Mouse (Mus musculus) embryonic facial prominence, embryonic 15.5 days (tissue): Measurements from ENCODE around the gene Prpsap1. TPM values are rescaled to one million over a fixed set of nuclear protein-coding genes. Genes with fewer than 3 reads are reported as not detected.
"Not testable (repeated sequence)": the region's sequence is repeated elsewhere in the genome, so short reads cannot be mapped to it uniquely, and the experiment has no call there.

ENCODE experiments used
- ATAC-seq: fragments of 200-750 bp; cut with Nextera tagmentation; 2 replicates; pipeline ENCODE4 v1.8.0; 2017; ENCODE audit warnings: low read depth, moderate TSS enrichment; ENCODE audit not compliant: insufficient number of reproducible peaks, low FRiP score, low TSS enrichment
- H3K27ac ChIP-seq: fragments of 300-500 bp; sonication (generic); replicated peaks from 2 replicates; pipeline ENCODE4 v1.5.1; 2015; ENCODE audit warnings: mild to moderate bottlenecking, inconsistent platforms
- H3K27me3 ChIP-seq: fragments of 300-500 bp; sonication (generic); 2 replicates; pipeline ENCODE4 v1.6.1; 2015; ENCODE audit warnings: inconsistent platforms
- H3K36me3 ChIP-seq: fragments of 300-500 bp; sonication (generic); 2 replicates; pipeline ENCODE4 v1.6.1; 2015; ENCODE audit warnings: mild to moderate bottlenecking, inconsistent platforms
- H3K4me1 ChIP-seq: fragments of 300-500 bp; sonication (generic); 2 replicates; pipeline ENCODE4 v1.6.1; 2015; ENCODE audit warnings: inconsistent platforms
- H3K4me2 ChIP-seq: fragments of 300-500 bp; sonication (generic); replicated peaks from 2 replicates; pipeline ENCODE4 v1.6.1; 2015; ENCODE audit warnings: mild to moderate bottlenecking, inconsistent platforms
- H3K4me3 ChIP-seq: fragments of 300-500 bp; sonication (generic); replicated peaks from 2 replicates; pipeline ENCODE4 v1.5.1; 2015; ENCODE audit warnings: mild to moderate bottlenecking, inconsistent platforms
- H3K9ac ChIP-seq: fragments of 300-500 bp; sonication (generic); 2 replicates; pipeline ENCODE4 v1.6.1; 2015; ENCODE audit warnings: inconsistent platforms
- H3K9me3 ChIP-seq: fragments of 300-500 bp; sonication (generic); replicated peaks from 2 replicates; pipeline ENCODE4 v1.6.1; 2016; ENCODE audit warnings: inconsistent platforms
- WGBS: fragments of 180-500 bp; shearing (Covaris S2); methylation state at CpG from one replicate; pipeline ENCODE4 v1.1.7; 2015; 5-methylcytosine and 5-hydroxymethylcytosine counted together
- polyA plus RNA-seq: library from polyadenylated mRNA; unstranded; fragments of >200 nt; fragmentation: Nextera tagmentation; extraction: Ambion mirVana; gene quantifications from 2 replicates; pipeline ENCODE4 v1.2.1, GENCODE M21; 2015

Prpsap1 gene
- polyA plus RNA-seq, 1 experiment from 2014 or later = 161 TPM

DNA sequence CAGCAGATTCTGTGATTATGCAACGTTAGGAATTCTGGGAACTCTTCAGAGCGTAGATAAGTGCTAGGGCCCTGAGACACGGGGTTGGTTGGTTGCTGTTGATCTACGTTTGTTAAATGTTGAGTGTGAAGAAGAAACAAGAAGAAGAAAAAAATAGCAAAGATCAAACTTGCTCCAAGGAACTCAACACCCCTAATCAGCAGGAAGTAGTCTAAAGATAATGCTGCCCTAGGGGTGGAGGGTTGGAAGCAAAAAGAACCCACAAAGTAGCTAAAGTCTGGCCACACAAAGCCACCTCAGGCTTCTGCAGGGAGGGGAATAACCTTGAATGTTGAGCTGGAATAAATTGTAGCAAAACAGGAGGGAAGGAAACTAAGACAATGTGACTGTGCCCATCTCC is 3.3 kb upstream of the Prpsap1 start:
- Histone ChIP-seq H3K4me3 (no peak overlapping the region), H3K4me1 (peaks cover 18% of the 10 kb centered on the region; the same call in 1 of the 2 replicates), H3K4me2 (no peak overlapping the region), H3K27me3 (no peaks in the 10 kb centered on the region), H3K9me3 (no peaks in the 10 kb centered on the region), H3K9ac (no peak overlapping the region), H3K27ac (no peak overlapping the region), H3K36me3 (no peaks in the 10 kb centered on the region)
- ATAC-seq = no peak
- WGBS = 80% methylated on average over 4 of the region's 4 CpGs

DNA sequence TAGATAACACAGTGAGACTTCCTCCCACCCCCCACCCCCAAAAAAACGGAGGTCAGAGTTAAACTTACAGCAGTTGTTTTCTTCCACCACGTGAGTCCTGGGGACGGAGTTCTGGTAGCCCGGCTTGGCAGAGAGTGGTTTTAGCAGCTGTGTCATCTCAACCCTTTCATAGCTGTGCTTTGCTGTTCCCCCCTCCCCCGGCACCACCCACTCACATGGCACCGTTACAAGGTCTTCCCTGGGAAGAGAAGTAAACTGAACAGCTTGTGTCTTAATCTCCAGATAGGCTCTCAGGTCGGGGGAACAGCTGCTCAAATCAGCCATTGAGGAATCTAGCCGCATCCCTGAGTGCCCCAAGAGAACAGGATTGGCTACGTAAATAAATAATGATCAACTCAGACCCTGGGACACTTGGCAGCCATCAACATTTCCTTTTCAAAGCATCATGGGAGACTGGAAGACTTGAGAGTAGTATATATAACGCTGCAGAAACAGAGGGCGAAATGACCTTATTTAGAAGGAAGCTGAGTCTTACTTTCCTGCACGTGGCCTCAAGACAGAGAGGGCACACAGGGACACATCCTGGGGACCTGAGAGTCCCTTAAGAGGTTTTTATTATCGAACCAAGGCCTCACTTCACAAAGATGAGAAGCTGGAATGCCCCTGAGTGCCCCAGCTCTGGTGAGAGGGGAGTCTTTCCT is 622 bp upstream of the Prpsap1 start:
- no peak overlapping the region for H3K4me2 ChIP-seq
- H3K4me3 ChIP-seq = no peak overlapping the region
- no peak for ATAC-seq
- H3K27ac ChIP-seq = peak overlapping the region; percentile 56
- no peak overlapping the region for H3K9ac ChIP-seq
- no peaks in the 10 kb centered on the region for H3K9me3 ChIP-seq
- 0 out of 2 replicates have a peak, but pooled peaks cover 19% of the 10 kb centered on the region for H3K4me1 ChIP-seq
- no peaks in the 10 kb centered on the region for H3K36me3 ChIP-seq
- H3K27me3 ChIP-seq = no peaks in the 10 kb centered on the region
- WGBS = 49% methylated on average over 13 of the region's 13 CpGs

DNA sequence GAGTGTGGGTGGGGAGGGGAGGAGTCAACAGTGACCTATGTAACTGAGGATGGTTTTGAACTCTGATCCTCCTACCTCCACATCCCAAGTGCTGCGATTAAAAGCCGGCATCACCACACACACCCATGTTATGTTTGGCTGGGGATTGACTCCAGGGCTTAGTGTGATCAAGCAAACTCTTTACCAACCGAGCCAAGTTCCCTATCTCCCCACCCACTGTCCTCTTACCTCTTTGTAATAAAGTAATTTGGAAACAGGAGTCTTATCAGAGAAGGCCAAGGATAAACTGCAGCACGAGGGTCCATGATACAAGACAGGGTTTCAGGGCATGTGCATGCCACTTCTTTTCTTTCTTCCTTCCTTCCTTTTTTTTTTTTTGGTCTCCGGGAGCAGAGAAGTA is 811 bp downstream of the Prpsap1 start:
- H3K36me3 ChIP-seq = 0 out of 2 replicates have a peak, but pooled peaks cover under 1% of the 10 kb centered on the region
- ATAC-seq = no peak
- no peaks in the 10 kb centered on the region for H3K27me3 ChIP-seq
- H3K9ac ChIP-seq = no peak overlapping the region
- H3K4me3 ChIP-seq = no peak overlapping the region
- H3K27ac ChIP-seq = no peak overlapping the region
- H3K9me3 ChIP-seq = no peaks in the 10 kb centered on the region
- H3K4me2 ChIP-seq = no peak overlapping the region
- peaks cover 25% of the 10 kb centered on the region for H3K4me1 ChIP-seq
- 80% methylated on average over 5 of the region's 5 CpGs for WGBS

DNA sequence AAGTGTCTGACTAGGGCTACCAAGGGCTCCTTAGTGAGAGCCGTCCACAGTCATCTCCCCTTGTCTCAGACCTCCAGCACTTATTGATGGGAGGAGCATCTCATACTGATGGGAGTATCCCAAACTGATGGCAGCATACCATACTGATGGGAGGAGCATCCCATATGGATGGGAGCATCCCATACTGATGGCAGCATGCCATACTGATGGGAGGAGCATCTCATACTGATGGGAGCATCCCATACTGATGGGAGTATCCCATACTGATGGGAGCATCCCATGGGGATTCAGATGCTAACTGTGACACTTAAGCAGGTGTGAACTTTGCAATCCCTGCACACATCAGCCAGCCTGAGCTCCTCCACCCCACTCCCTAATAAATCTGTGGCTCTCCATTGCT is 1.5 kb downstream of the Prpsap1 start:
- WGBS = 88% methylated on average over 1 of the region's 1 CpGs
- H3K4me1 ChIP-seq = peaks cover 25% of the 10 kb centered on the region
- H3K27me3 ChIP-seq, H3K27ac ChIP-seq, H3K4me3 ChIP-seq, H3K36me3 ChIP-seq, ATAC-seq, H3K9me3 ChIP-seq, H3K9ac ChIP-seq, H3K4me2 ChIP-seq: not testable (repeated sequence)

DNA sequence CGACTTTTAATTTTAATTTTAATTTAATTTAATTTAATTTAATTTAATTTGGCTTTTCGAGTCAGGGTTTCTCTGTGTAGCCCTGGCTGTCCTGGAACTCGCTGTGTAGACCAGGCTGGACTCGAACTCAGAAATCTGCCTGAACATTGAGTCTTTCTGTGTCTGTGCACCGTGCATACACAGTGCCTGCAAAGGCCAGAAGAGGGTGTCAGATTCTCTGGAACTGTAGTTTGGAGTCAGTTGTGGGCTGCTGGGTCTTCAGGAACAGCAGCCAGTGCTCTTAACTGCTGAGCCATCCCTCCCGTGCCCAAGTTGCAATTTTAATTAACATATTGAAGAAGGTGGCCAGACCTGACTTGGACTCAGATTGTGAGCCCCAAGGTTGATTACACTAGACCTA is 2.7 kb downstream of the Prpsap1 start:
- Histone ChIP-seq H3K4me3 (no peak overlapping the region), H3K27me3 (no peaks in the 10 kb centered on the region), H3K4me1 (peaks cover 25% of the 10 kb centered on the region), H3K9me3 (no peaks in the 10 kb centered on the region), H3K4me2 (no peak overlapping the region), H3K36me3 (peaks cover 17% of the 10 kb centered on the region), H3K27ac (no peak overlapping the region), H3K9ac (no peak overlapping the region)
- WGBS = 53% methylated on average over 6 of the region's 6 CpGs
- ATAC-seq = no peak

DNA sequence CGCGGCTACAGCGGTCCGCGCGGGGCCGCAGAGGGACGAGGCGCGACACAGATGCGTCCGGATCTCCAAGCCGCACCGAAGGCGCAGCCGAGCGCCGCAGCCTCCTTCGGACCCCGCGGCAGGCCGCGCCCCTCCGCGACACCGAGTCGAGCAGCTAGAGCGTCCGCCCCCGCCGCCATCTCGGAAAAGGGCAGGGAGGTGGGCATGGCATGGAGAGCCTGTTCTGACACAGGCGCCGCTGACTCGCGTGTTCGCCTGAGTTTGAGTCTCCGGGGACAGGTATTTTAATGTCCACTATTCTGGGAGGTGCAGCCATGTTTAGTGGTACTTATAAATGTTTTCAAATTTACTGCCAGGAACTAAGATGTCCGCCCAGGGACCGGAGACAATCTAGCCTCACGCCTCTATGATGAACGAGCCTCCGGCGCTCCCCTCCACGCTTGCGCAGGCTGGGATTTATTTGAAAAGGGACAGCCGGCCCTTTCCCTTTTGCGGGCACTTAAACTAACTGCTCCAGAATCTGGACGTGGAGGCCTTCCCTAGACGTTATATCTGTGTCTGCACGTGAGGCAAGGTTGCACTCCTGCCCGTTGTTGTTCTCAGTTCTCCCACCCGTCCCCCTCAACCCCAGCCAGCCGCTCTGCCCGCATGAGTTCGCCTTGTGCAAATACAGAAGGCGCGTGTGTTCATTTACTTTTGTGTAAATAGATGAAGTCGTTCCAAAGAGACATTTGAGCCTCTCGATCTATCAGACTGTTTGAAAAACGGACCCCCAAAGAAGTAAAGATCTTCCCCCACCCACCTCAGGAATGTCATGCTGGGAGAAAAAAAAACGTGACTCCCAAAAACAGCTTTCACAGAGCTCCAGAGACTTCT is 3.5 kb downstream of the Prpsap1 start:
- Histone ChIP-seq H3K4me3 (peak overlapping the region; percentile 73), H3K4me2 (peak overlapping the region; percentile 56), H3K4me1 (peaks cover 25% of the 10 kb centered on the region), H3K9ac (peak overlapping the region; percentile 76), H3K27me3 (no peaks in the 10 kb centered on the region), H3K36me3 (peaks cover 26% of the 10 kb centered on the region), H3K27ac (peak overlapping the region; percentile 87), H3K9me3 (no peaks in the 10 kb centered on the region)
- WGBS = under 1% methylated on average over 62 of the region's 62 CpGs
- ATAC-seq = peak; percentile 92

DNA sequence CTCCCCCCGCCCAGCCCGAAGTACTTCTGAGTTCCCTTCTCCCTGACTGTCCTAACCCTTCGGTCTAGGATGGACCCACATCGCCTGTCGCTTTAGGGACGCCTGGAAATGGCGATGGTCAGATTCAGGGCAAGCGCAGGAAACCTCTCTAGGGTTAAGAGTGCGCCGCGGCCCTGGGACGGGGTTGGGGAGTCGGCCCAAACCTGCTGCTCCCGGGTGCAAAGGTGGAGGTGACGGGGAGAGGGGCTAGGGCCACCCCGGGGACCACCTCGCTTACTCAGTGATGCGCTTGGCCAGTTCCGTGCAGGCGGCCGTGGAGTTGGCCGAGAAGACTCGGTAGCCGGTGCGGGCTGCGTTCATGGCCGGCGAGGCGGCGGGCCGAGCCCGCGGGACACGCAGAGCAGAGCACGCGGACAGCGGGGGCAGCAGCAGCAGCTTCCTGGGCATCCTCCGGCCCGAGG is 4.2 kb downstream of the Prpsap1 start:
- H3K4me3 ChIP-seq = peak overlapping the region; percentile 73
- peaks cover 33% of the 10 kb centered on the region for H3K36me3 ChIP-seq
- no peaks in the 10 kb centered on the region for H3K27me3 ChIP-seq
- peak; percentile 9; the same call in 1 of the 2 replicates for ATAC-seq
- H3K9me3 ChIP-seq = no peaks in the 10 kb centered on the region
- H3K4me2 ChIP-seq = peak overlapping the region; percentile 56
- H3K27ac ChIP-seq = peak overlapping the region; percentile 87
- WGBS = under 1% methylated on average over 39 of the region's 39 CpGs
- peak overlapping the region; percentile 76 for H3K9ac ChIP-seq
- H3K4me1 ChIP-seq = peaks cover 21% of the 10 kb centered on the region

DNA sequence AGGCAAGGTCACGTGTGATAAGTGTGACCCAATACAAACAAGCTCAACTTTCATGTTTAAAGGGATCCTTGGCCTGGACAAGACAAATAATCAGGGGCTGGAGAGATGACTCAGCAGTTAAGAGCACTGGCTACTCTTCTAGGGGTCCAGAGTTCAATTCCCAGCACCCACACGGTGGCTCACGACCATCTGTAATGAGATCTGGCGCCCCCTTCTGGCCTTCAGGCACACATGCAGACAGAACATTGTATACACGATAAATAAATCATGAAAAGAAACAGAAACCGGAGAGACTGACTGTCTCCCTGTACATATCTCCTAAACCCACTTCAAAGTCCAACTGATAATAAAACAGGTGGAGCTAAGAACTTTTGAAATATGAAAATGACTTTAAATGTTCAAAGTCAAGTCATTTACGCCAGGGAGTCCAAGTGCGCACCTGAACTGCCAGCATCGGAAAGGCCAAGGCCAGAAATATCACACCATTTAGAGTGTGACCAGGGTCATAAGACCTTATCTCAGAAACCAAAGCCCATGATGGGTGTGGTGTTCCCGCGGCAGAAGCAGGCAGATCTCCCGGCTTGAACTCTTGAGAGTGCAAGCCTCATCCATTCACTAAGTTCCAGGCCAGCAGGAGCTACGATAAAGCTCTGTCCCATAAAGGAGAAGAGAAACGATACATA is 5.2 kb downstream of the Prpsap1 start:
- Histone ChIP-seq H3K9me3 (no peaks in the 10 kb centered on the region), H3K27me3 (no peaks in the 10 kb centered on the region), H3K9ac (peak overlapping the region; percentile 76; the same call in 1 of the 2 replicates), H3K27ac (no peak overlapping the region; the same call in 1 of the 2 replicates), H3K4me3 (peak overlapping the region; percentile 73), H3K4me2 (peak overlapping the region; percentile 56), H3K4me1 (peaks cover 14% of the 10 kb centered on the region), H3K36me3 (peaks cover 40% of the 10 kb centered on the region)
- ATAC-seq = no peak
- 74% methylated on average over 14 of the region's 14 CpGs for WGBS

DNA sequence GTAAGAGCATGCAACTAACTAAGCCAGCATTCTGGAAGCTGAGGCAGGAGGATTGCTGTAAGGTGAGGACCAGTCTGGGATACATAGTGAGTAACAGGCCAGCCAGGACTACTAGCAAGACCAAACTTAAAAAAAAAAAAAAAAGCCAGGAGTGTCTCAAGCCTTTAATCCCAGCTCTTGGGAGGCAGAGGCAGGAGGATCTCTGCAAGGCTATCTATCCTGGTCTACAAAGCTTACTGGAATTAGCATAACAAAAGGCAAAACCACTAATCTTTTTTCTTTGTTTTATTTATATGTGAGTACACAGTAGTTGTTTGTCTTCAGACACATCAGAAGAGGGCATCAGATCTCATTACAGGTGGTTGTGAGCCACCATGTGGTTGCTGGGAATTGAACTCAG is 5.8 kb downstream of the Prpsap1 start:
- Histone ChIP-seq H3K27ac (no peak overlapping the region), H3K36me3 (peaks cover 46% of the 10 kb centered on the region), H3K9ac (no peak overlapping the region), H3K9me3 (no peaks in the 10 kb centered on the region), H3K4me3 (no peak overlapping the region), H3K4me1 (peaks cover 14% of the 10 kb centered on the region), H3K27me3 (no peaks in the 10 kb centered on the region), H3K4me2 (no peak overlapping the region)
- ATAC-seq = no peak

DNA sequence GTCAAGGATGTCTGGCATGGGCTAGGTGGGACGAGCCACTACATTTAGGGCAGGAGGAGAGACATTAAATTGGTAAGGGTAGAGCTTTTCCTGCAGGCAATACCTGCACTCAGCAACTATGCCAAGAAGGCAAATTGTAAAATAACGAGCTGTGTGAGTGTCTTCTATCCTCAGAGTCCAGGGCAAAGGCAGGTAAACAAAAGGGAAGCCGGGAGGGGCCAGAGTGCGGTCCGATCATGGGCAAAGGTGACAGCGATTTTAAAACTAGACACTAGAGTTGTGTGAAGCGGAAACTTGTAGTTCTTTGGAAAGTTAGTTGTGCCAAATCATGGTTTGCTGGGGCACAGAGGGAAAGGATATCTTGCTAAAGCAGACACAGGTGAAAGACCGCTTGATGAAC is 9.7 kb downstream of the Prpsap1 start:
- Histone ChIP-seq H3K27me3 (no peaks in the 10 kb centered on the region), H3K4me3 (no peak overlapping the region), H3K4me1 (peaks cover 8% of the 10 kb centered on the region), H3K27ac (no peak overlapping the region; the same call in 1 of the 2 replicates), H3K4me2 (no peak overlapping the region), H3K36me3 (peaks cover 83% of the 10 kb centered on the region), H3K9ac (no peak overlapping the region), H3K9me3 (no peaks in the 10 kb centered on the region)
- 91% methylated on average over 8 of the region's 8 CpGs for WGBS
- no peak for ATAC-seq

DNA sequence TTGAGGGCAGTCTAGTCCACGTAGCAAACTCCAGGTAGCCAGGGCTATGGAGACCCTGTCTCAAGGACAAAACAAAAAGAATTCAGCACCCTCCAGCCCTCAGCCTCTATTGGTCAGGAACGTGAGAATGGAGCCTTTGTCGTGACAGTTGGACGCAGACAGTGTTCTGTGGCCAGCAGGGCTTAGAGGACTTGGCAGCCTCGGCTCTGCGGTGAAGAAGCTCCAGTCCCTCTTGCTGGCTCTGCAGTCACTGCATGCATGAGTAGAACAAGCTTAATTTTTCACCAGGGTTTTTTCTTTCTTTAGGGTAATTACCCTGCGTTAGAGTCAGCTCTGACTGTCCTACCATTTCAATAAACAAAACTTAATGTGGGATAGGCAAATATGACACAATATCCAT is 12.2 kb downstream of the Prpsap1 start:
- WGBS = 78% methylated on average over 7 of the region's 7 CpGs
- no peak overlapping the region for H3K9ac ChIP-seq
- H3K4me2 ChIP-seq = no peak overlapping the region
- H3K9me3 ChIP-seq = no peaks in the 10 kb centered on the region
- no peak overlapping the region for H3K4me3 ChIP-seq
- peaks cover 93% of the 10 kb centered on the region for H3K36me3 ChIP-seq
- H3K27me3 ChIP-seq = no peaks in the 10 kb centered on the region
- no peak for ATAC-seq
- H3K27ac ChIP-seq = no peak overlapping the region
- no peaks in the 10 kb centered on the region for H3K4me1 ChIP-seq
